Mouse (Mus musculus) olfactory bulb, adult 2 months (tissue): ENCODE results near the gene Mib2. TPM values are rescaled to one million over a fixed set of nuclear protein-coding genes. Genes with fewer than 3 reads are reported as not detected.
"Not testable (repeated sequence)": the region's sequence is repeated elsewhere in the genome, so short reads cannot be mapped to it uniquely, and the experiment has no call there.

Source experiments
- H3K27ac ChIP-seq: fragments of 200-500 bp; 2 replicates; pipeline ENCODE4 v1.5.1; 2012; ENCODE audit warnings: low read depth, low read length; ENCODE audit not compliant: insufficient read depth
- H3K4me1 ChIP-seq: fragments of 200-500 bp; 2 replicates; pipeline ENCODE4 v1.6.1; 2012; ENCODE audit warnings: low read length; ENCODE audit not compliant: control insufficient read depth, insufficient read depth
- H3K4me3 ChIP-seq: fragments of 200-500 bp; 2 replicates; pipeline ENCODE4 v1.5.1; 2012; ENCODE audit warnings: mild to moderate bottlenecking, low read depth, low read length, moderate library complexity; ENCODE audit not compliant: insufficient read depth
- CTCF ChIP-seq: fragments of 200-500 bp; IDR thresholded peaks from 2 replicates; pipeline ENCODE4 v1.5.1; 2012; ENCODE audit warnings: low read depth, mild to moderate bottlenecking, low read length, moderate library complexity; ENCODE audit not compliant: insufficient read depth
- POLR2A ChIP-seq: fragments of 200-500 bp; IDR thresholded peaks from 2 replicates; pipeline ENCODE4 v1.6.1; 2012; ENCODE audit warnings: mild to moderate bottlenecking, low read depth, low read length, moderate library complexity; ENCODE audit not compliant: insufficient read depth
- WGBS: fragments of 180-500 bp; shearing (Covaris S2); methylation state at CpG from one replicate; pipeline ENCODE4 v1.1.7; 2018; 5-methylcytosine and 5-hydroxymethylcytosine counted together
- polyA plus RNA-seq: library from polyadenylated mRNA; stranded (reverse); fragments of >200 nt; gene quantifications from 2 replicates; pipeline ENCODE4 v1.2.4, GENCODE M21; 2012; ENCODE audit warnings: low replicate concordance; ENCODE audit not compliant: missing spikeins, insufficient read depth, insufficient read length

The Mib2 gene
- polyA plus RNA-seq, 1 experiment: not detected

- Histone ChIP-seq H3K4me3 (no peak overlapping the region), H3K27ac (no peak overlapping the region), H3K4me1 (peaks cover 21% of the 10 kb centered on the region)
- TF ChIP-seq POLR2A (no peak), CTCF (no peak)
- WGBS: 36% methylated on average over 6 of the region's 6 CpGs
Observed at GRCm38 (mm10) chr4:155654183-155654455, 14.9 kb downstream of the Mib2 start.

- H3K27ac ChIP-seq: no peak overlapping the region
- peak overlapping the region; percentile 26 for H3K4me3 ChIP-seq
- 17% methylated on average over 31 of the region's 31 CpGs for WGBS
- TF ChIP-seq CTCF: no peak
- no peak for TF ChIP-seq POLR2A
- peaks cover 21% of the 10 kb centered on the region for H3K4me1 ChIP-seq
Observed at GRCm38 (mm10) chr4:155653451-155654182, 15.4 kb downstream of the Mib2 start.

GRCm38 (mm10) chr4:155653086-155653450 lies 15.9 kb downstream of the Mib2 start, which contains the start of gene Mmp23:
Mmp23 (minus strand) TSS chr4:155653384.
- 5% methylated on average over 33 of the region's 33 CpGs for WGBS
- Histone ChIP-seq H3K4me3 (peak within 1 kb of the TSS; percentile 26), H3K27ac (no peak within 1 kb of the TSS), H3K4me1 (peaks cover 21% of the 10 kb centered on the region)
- TF ChIP-seq CTCF: 0 out of 2 replicates have a peak, but pooled peaks have one; percentile 5
- TF ChIP-seq POLR2A: no peak

- Histone ChIP-seq H3K4me3 (peak overlapping the region; percentile 26), H3K4me1 (peaks cover 21% of the 10 kb centered on the region), H3K27ac (no peak overlapping the region)
- 36% methylated on average over 36 of the region's 36 CpGs for WGBS
- TF ChIP-seq CTCF: no peak; the same call in 1 of the 2 replicates
- TF ChIP-seq POLR2A: no peak
Observed at GRCm38 (mm10) chr4:155652283-155653085, 16.5 kb downstream of the Mib2 start.

- Histone ChIP-seq H3K4me3 (no peak overlapping the region), H3K4me1 (peaks cover 21% of the 10 kb centered on the region), H3K27ac (no peak overlapping the region)
- WGBS: 74% methylated on average over 15 of the region's 15 CpGs
- TF ChIP-seq CTCF (no peak), POLR2A (no peak)
Observed at GRCm38 (mm10) chr4:155651553-155652269, 17.3 kb downstream of the Mib2 start.

- TF ChIP-seq CTCF (no peak), POLR2A (no peak)
- Histone ChIP-seq H3K4me3 (no peak overlapping the region), H3K4me1 (peaks cover 16% of the 10 kb centered on the region), H3K27ac (no peak overlapping the region)
- 92% methylated on average over 11 of the region's 11 CpGs for WGBS
Observed at GRCm38 (mm10) chr4:155649355-155649754, 19.6 kb downstream of the Mib2 start.

GRCm38 (mm10) chr4:155645721-155646120 lies 23.3 kb downstream of the Mib2 start:
- no peak overlapping the region for H3K27ac ChIP-seq
- 92% methylated on average over 5 of the region's 5 CpGs for WGBS
- no peak overlapping the region for H3K4me3 ChIP-seq
- H3K4me1 ChIP-seq: no peaks in the 10 kb centered on the region
- TF ChIP-seq CTCF (no peak), POLR2A (no peak)

- WGBS: 96% methylated on average over 2 of the region's 2 CpGs
- H3K27ac ChIP-seq, H3K4me1 ChIP-seq, H3K4me3 ChIP-seq: not testable (repeated sequence)
Observed at GRCm38 (mm10) chr4:155645308-155645707, 23.7 kb downstream of the Mib2 start, which contains the start of gene Gm10563. Gm10563 (minus strand) TSS chr4:155645408.

- no peaks in the 10 kb centered on the region for H3K4me1 ChIP-seq
- H3K4me3 ChIP-seq: no peak overlapping the region
- TF ChIP-seq POLR2A (no peak), CTCF (no peak)
- no peak overlapping the region for H3K27ac ChIP-seq
- WGBS: 55% methylated on average over 1 of the region's 1 CpGs
Observed at GRCm38 (mm10) chr4:155643531-155643930, 25.5 kb downstream of the Mib2 start.
